Mouse (Mus musculus) right cerebral cortex, postnatal 36 days (tissue): ENCODE measurements at regions not wholly inside any gene's neighbourhood (a gene's known extent, or its start where the extent isn't known, plus 50 kb on each side); places are given as distances from the start of the nearest gene placed in this dataset.

Experiments used
- DNase-seq, 2 experiments: peaks; one replicate each; pipeline ENCODE4 v3.0.0; 2022; ENCODE audit warnings: low spot score in 2 of 2, mixed read lengths in 1 of 2

DNA sequence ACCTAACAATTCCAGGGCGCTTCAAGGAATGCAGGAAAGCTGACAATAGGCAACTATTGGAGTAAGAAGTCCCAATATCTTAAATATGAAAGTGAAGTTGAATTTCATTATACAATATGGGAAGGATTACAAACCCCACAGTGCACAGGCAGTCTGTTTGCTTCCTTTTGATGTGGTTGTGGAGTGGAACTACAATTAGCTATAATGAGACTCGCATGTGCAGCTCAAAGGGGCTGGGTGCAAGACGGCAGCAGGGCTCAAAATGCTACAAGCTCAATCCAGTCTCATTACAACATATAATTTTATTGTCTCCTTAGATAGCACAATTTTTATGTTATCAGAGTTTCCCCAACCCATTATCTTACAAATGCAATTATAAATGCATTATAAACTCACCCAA lies 54.7 kb upstream of the Ccser1 start:
- DNase-seq: no peak

DNA sequence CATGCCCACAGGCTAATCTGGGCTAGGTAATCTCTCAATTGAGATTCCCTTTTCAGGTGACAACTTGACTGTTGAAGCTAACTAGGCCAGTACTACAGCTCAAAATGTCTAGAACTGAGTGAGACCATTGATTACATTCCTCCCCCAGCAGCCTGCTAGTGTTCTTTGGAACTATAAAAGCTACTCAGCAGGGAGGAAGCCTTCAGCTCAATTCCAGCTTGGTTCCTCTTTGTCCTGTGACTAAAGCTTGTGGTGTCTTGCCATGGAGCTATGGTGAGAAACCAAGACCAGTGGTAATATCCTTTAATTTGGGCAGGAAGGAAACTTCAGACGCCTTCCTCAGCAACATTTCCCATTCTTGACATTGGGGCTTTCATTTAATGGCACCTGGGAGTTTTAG lies 52.9 kb upstream of the Ccser1 start:
- DNase-seq: no peak

DNA sequence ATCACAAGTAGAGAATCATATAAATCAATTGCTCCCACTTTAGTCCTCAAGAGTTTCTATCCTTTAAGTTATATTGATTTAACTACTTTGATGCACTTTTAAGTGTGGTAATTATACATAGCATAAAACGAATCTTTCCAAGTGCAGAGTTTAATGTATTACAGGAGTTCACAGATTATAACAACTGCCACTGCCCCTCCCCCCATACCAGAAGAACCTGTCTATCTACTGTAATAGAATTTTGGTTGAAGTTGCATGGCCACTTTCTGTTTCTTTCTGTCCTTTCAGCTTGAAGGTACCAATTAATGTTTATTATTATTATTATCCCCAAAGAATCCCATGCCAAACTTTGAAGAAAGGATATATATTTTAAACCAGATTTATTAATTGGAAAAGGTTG lies 51.9 kb upstream of the Ccser1 start:
- DNase-seq: no peak
